Mouse (Mus musculus) stomach, postnatal 0 days (tissue): ENCODE data around the gene Dlg2.

ENCODE experiments used
- CTCF ChIP-seq: IDR thresholded peaks from 2 replicates; pipeline ENCODE4 v1.5.1; 2016; ENCODE audit warnings: antibody characterized with exemption, low read depth, mild to moderate bottlenecking, moderate library complexity
- EP300 ChIP-seq: optimal IDR thresholded peaks from 2 replicates; pipeline ENCODE3; 2016; ENCODE audit warnings: antibody characterized with exemption

- TF ChIP-seq CTCF (no peak), EP300 (no peak)
These were observed 1887.3 kb downstream of the Dlg2 start for GRCm38 (mm10) chr7:92363800-92364199.
